ENCODE assay signal across 13 mouse cellular contexts in genomic region chr6:79818114-79818513, GRCm38 (mm10). TPM values are rescaled to one million over a fixed set of nuclear protein-coding genes. Genes with fewer than 3 reads are reported as not detected.
DNase-seq lines count a peak whose midpoint lies in the region; ATAC-seq and TF ChIP-seq lines count a peak whose summit lies in the region.
"Had no signal": no experiment of that assay in that cellular context is flagged by ENCODE, and none has a peak within 500 bp of the region (broad histone marks: within the 10 kb centered on the region; RNA-seq: fewer than 3 reads in every experiment).

No protein-coding gene starts in this region.

- no peak for TF ChIP-seq CTCF in stomach, postnatal 0 days (IDR thresholded peaks at IDR 0.05; ENCODE audit: low read depth)

- TF ChIP-seq EP300 in stomach, postnatal 0 days (optimal IDR thresholded peaks at IDR 0.05) = no peak

- H3K27me3 ChIP-seq in heart, embryonic 16.5 days (ENCODE audit: control insufficient read depth, insufficient read depth, low read length) = no peaks in the 10 kb centered on the region
- no peaks in the 10 kb centered on the region for H3K27me3 ChIP-seq in neural tube, embryonic 11.5 days (ENCODE audit: control insufficient read depth, insufficient read depth, low read length)
- H3K27me3 ChIP-seq in neural tube, embryonic 15.5 days (replicated peaks) = no peaks in the 10 kb centered on the region
- H3K27me3 ChIP-seq in stomach, postnatal 0 days (ENCODE audit: control insufficient read depth, insufficient read depth, low read length) = no peaks in the 10 kb centered on the region
- H3K27me3 ChIP-seq in hindbrain, embryonic 16.5 days (replicated peaks; ENCODE audit: control insufficient read depth, insufficient read depth, low read length) = no peaks in the 10 kb centered on the region

- no peaks in the 10 kb centered on the region for H3K4me1 ChIP-seq in heart, embryonic 16.5 days (ENCODE audit: control insufficient read depth, insufficient read depth, low read length)
- no peaks in the 10 kb centered on the region for H3K4me1 ChIP-seq in neural tube, embryonic 11.5 days (ENCODE audit: control insufficient read depth, insufficient read depth, low read length)
- H3K4me1 ChIP-seq in neural tube, embryonic 15.5 days = no peaks in the 10 kb centered on the region
- H3K4me1 ChIP-seq in stomach, postnatal 0 days (replicated peaks; ENCODE audit: control insufficient read depth, insufficient read depth) = no peaks in the 10 kb centered on the region
- H3K4me1 ChIP-seq in hindbrain, embryonic 16.5 days (ENCODE audit: control insufficient read depth, insufficient read depth, low read depth, low read length) = no peaks in the 10 kb centered on the region

- no peak overlapping the region for H3K4me2 ChIP-seq in heart, embryonic 16.5 days (ENCODE audit: low read depth, low read length)
- no peak overlapping the region for H3K4me2 ChIP-seq in neural tube, embryonic 11.5 days (ENCODE audit: low read depth)
- H3K4me2 ChIP-seq in neural tube, embryonic 15.5 days = no peak overlapping the region
- no peak overlapping the region for H3K4me2 ChIP-seq in stomach, postnatal 0 days (replicated peaks; ENCODE audit: low read depth)
- H3K4me2 ChIP-seq in hindbrain, embryonic 16.5 days (ENCODE audit: low read length) = no peak overlapping the region

- H3K36me3 ChIP-seq in heart, embryonic 16.5 days (ENCODE audit: control insufficient read depth, insufficient read depth) = no peaks in the 10 kb centered on the region
- H3K36me3 ChIP-seq in neural tube, embryonic 11.5 days (ENCODE audit: control insufficient read depth, insufficient read depth, low read length) = no peaks in the 10 kb centered on the region
- H3K36me3 ChIP-seq in neural tube, embryonic 15.5 days = no peaks in the 10 kb centered on the region
- no peaks in the 10 kb centered on the region for H3K36me3 ChIP-seq in stomach, postnatal 0 days (ENCODE audit: control insufficient read depth, insufficient read depth, low read length)
- no peaks in the 10 kb centered on the region for H3K36me3 ChIP-seq in hindbrain, embryonic 16.5 days (ENCODE audit: control insufficient read depth, insufficient read depth, low read length)

- no peak overlapping the region for H3K9ac ChIP-seq in heart, embryonic 16.5 days (ENCODE audit: low read length)
- H3K9ac ChIP-seq in neural tube, embryonic 11.5 days (ENCODE audit: low read length) = no peak overlapping the region
- no peak overlapping the region for H3K9ac ChIP-seq in neural tube, embryonic 15.5 days (replicated peaks)
- H3K9ac ChIP-seq in stomach, postnatal 0 days (ENCODE audit: low read length) = no peak overlapping the region
- no peak overlapping the region for H3K9ac ChIP-seq in hindbrain, embryonic 16.5 days (ENCODE audit: low read depth, low read length)

- H3K4me3 ChIP-seq in heart, embryonic 16.5 days (ENCODE audit: low read length) = no peak overlapping the region
- H3K4me3 ChIP-seq in neural tube, embryonic 11.5 days (ENCODE audit: low read depth, low read length) = no peak overlapping the region
- H3K4me3 ChIP-seq in neural tube, embryonic 15.5 days (replicated peaks) = no peak overlapping the region
- no peak overlapping the region for H3K4me3 ChIP-seq in stomach, postnatal 0 days (ENCODE audit: low read depth, low read length)
- H3K4me3 ChIP-seq in hindbrain, embryonic 16.5 days (ENCODE audit: low read length) = no peak overlapping the region
- H3K4me3 ChIP-seq: gastrocnemius, adult 2 months had no signal

- DNase-seq in heart, adult 11 months = no peak
- no peak for DNase-seq in neural tube, embryonic 11.5 days (ENCODE audit: low spot score)
- no peak for DNase-seq in stomach, postnatal 0 days (ENCODE audit: low spot score)
- no peak for DNase-seq in adrenal gland, adult 18-20 months (ENCODE audit: low spot score in 2 of 2)
- DNase-seq: gastrocnemius, adult 2 months; kidney, adult 18-20 months had no signal

- WGBS in heart, embryonic 16.5 days = 78% methylated on average over 4 of the region's 4 CpGs
- WGBS in neural tube, embryonic 11.5 days = 89% methylated on average over 4 of the region's 4 CpGs
- WGBS in neural tube, embryonic 15.5 days = 93% methylated on average over 4 of the region's 4 CpGs
- 90% methylated on average over 4 of the region's 4 CpGs for WGBS in stomach, postnatal 0 days
- 89% methylated on average over 4 of the region's 4 CpGs for WGBS in hindbrain, embryonic 16.5 days

- no peak overlapping the region for H3K27ac ChIP-seq in heart, embryonic 16.5 days (ENCODE audit: low read length)
- H3K27ac ChIP-seq in neural tube, embryonic 11.5 days (ENCODE audit: low read depth, low read length) = no peak overlapping the region
- no peak overlapping the region for H3K27ac ChIP-seq in neural tube, embryonic 15.5 days (replicated peaks)
- H3K27ac ChIP-seq in stomach, postnatal 0 days (replicated peaks) = no peak overlapping the region
- no peak overlapping the region for H3K27ac ChIP-seq in hindbrain, embryonic 16.5 days (ENCODE audit: low read depth, low read length)
- H3K27ac ChIP-seq: gastrocnemius, adult 2 months; macrophage had no signal

- H3K9me3 ChIP-seq in heart, embryonic 16.5 days (replicated peaks; ENCODE audit: control insufficient read depth, low read length) = no peaks in the 10 kb centered on the region
- no peaks in the 10 kb centered on the region for H3K9me3 ChIP-seq in neural tube, embryonic 11.5 days (ENCODE audit: control insufficient read depth, low read length)
- H3K9me3 ChIP-seq in neural tube, embryonic 15.5 days (replicated peaks) = no peaks in the 10 kb centered on the region
- no peaks in the 10 kb centered on the region for H3K9me3 ChIP-seq in stomach, postnatal 0 days (ENCODE audit: control insufficient read depth, low read length)
- no peaks in the 10 kb centered on the region for H3K9me3 ChIP-seq in hindbrain, embryonic 16.5 days (ENCODE audit: control insufficient read depth, low read length)

- peak; percentile 96 for ATAC-seq in heart, embryonic 16.5 days (replicated peaks; ENCODE audit: extremely low read depth, insufficient read depth, low FRiP score)
- peak; percentile 63; the same call in 1 of the 2 replicates for ATAC-seq in neural tube, embryonic 11.5 days (ENCODE audit: insufficient read depth, low FRiP score, low TSS enrichment)
- no peak for ATAC-seq in neural tube, embryonic 15.5 days (ENCODE audit: low FRiP score)
- peak; percentile 100 for ATAC-seq in inflammation-experienced regulatory T-cells, adult 6 months
- ATAC-seq in stomach, postnatal 0 days (ENCODE audit: low FRiP score, low TSS enrichment) = peak; percentile 88
- no peak for ATAC-seq in hindbrain, embryonic 16.5 days

RNA-seq across cellular contexts. Expression of gene Gm20594, which starts 0.4 kb away (rescaled TPM):
- polyA plus RNA-seq in heart, embryonic 16.5 days (2015; fragmentation: Nextera tagmentation; extraction: Ambion mirVana) = not detected in 2 replicates
- polyA plus RNA-seq in neural tube, embryonic 11.5 days (2014; fragmentation: Nextera tagmentation; extraction: Ambion mirVana) = not detected in 2 replicates
- not detected in 2 replicates for polyA plus RNA-seq in neural tube, embryonic 15.5 days (2015; fragmentation: Nextera tagmentation; extraction: Ambion mirVana)
- polyA plus RNA-seq in inflammation-experienced regulatory T-cells, adult 6 months (2017; shearing (Covaris generic)) = not detected
- polyA plus RNA-seq in stomach, postnatal 0 days (2015; fragmentation: Nextera tagmentation; extraction: Ambion mirVana) = not detected in 2 replicates
- total RNA-seq in adrenal gland, adult 18-20 months (2021) = not detected
- not detected in 2 replicates for polyA plus RNA-seq in hindbrain, embryonic 16.5 days (2015; fragmentation: Nextera tagmentation; extraction: Ambion mirVana)
- total RNA-seq: gastrocnemius, adult 2 months; left cerebral cortex, postnatal 10 days; MEL had no signal
- polyA plus RNA-seq: macrophage had no signal

Comparison
In these comparisons a context has a peak if more than half of its experiments do, and no peak if none do; other contexts are left out.
1. ATAC-seq: peak in heart, embryonic 16.5 days (single experiment), neural tube, embryonic 11.5 days (single experiment), inflammation-experienced regulatory T-cells, adult 6 months (single experiment) and stomach, postnatal 0 days (single experiment); none in neural tube, embryonic 15.5 days (single experiment) and hindbrain, embryonic 16.5 days (single experiment).